Mouse (Mus musculus) hindbrain, embryonic 12.5 days (tissue): ENCODE data around the gene Lifr. TPM values are rescaled to one million over a fixed set of nuclear protein-coding genes. Genes with fewer than 3 reads are reported as not detected.

Source experiments
- ATAC-seq: fragments of 200-750 bp; cut with Nextera tagmentation; 2 replicates; pipeline ENCODE4 v1.8.0; 2017; ENCODE audit warnings: moderate TSS enrichment; ENCODE audit not compliant: low FRiP score
- H3K27ac ChIP-seq: fragments of 300-500 bp; sonication (generic); 2 replicates; pipeline ENCODE4 v1.5.1; 2016; ENCODE audit warnings: mild to moderate bottlenecking
- H3K27me3 ChIP-seq: fragments of 300-500 bp; sonication (generic); 2 replicates; pipeline ENCODE4 v1.6.1; 2016; ENCODE audit warnings: mild to moderate bottlenecking
- H3K36me3 ChIP-seq: fragments of 300-500 bp; sonication (generic); 2 replicates; pipeline ENCODE4 v1.6.1; 2016; ENCODE audit warnings: mild to moderate bottlenecking
- H3K4me1 ChIP-seq: fragments of 300-500 bp; sonication (generic); 2 replicates; pipeline ENCODE4 v1.6.1; 2016
- H3K4me2 ChIP-seq: fragments of 300-500 bp; sonication (generic); replicated peaks from 2 replicates; pipeline ENCODE4 v1.6.1; 2016; ENCODE audit warnings: mild to moderate bottlenecking
- H3K4me3 ChIP-seq: fragments of 300-500 bp; sonication (generic); 2 replicates; pipeline ENCODE4 v1.5.1; 2016; ENCODE audit warnings: mild to moderate bottlenecking
- H3K9ac ChIP-seq: fragments of 300-500 bp; sonication (generic); 2 replicates; pipeline ENCODE4 v1.6.1; 2016; ENCODE audit warnings: mild to moderate bottlenecking, moderate library complexity
- H3K9me3 ChIP-seq: fragments of 300-500 bp; sonication (generic); replicated peaks from 2 replicates; pipeline ENCODE4 v1.6.1; 2016; ENCODE audit warnings: mild to moderate bottlenecking
- WGBS: fragments of 180-500 bp; shearing (Covaris S2); methylation state at CpG from one replicate; pipeline ENCODE4 v1.1.7; 2016; 5-methylcytosine and 5-hydroxymethylcytosine counted together
- polyA plus RNA-seq: library from polyadenylated mRNA; unstranded; fragments of >200 nt; fragmentation: Nextera tagmentation; extraction: Ambion mirVana; gene quantifications from 2 replicates; pipeline ENCODE4 v1.2.1, GENCODE M21; 2016

Lifr gene
- polyA plus RNA-seq = 16.5 and 18.3 TPM in 2 replicates

- Histone ChIP-seq H3K27ac (no peak within 1 kb of the TSS), H3K9ac (no peak within 1 kb of the TSS), H3K36me3 (no peaks in the 10 kb centered on the region), H3K27me3 (no peaks in the 10 kb centered on the region), H3K4me2 (no peak within 1 kb of the TSS), H3K4me1 (no peaks in the 10 kb centered on the region), H3K4me3 (no peak within 1 kb of the TSS), H3K9me3 (no peaks in the 10 kb centered on the region)
- 81% methylated on average over 8 of the region's 8 CpGs for WGBS
- ATAC-seq = no peak
Measured at GRCm38 (mm10) chr15:7090211-7090765, at the start of gene Lifr. Gene Lifr (plus strand): TSS chr15:7090614.

- H3K27ac ChIP-seq = no peak overlapping the region
- WGBS = 77% methylated on average over 11 of the region's 11 CpGs
- no peak for ATAC-seq
- no peaks in the 10 kb centered on the region for H3K9me3 ChIP-seq
- no peak overlapping the region for H3K4me2 ChIP-seq
- no peaks in the 10 kb centered on the region for H3K4me1 ChIP-seq
- H3K4me3 ChIP-seq = no peak overlapping the region
- no peaks in the 10 kb centered on the region for H3K27me3 ChIP-seq
- H3K36me3 ChIP-seq = no peaks in the 10 kb centered on the region
- H3K9ac ChIP-seq = no peak overlapping the region
Measured at GRCm38 (mm10) chr15:7044081-7044749, 46.2 kb upstream of the Lifr start.

- Histone ChIP-seq H3K4me3 (no peak overlapping the region), H3K4me2 (no peak overlapping the region), H3K36me3 (no peaks in the 10 kb centered on the region), H3K9me3 (no peaks in the 10 kb centered on the region), H3K27me3 (no peaks in the 10 kb centered on the region), H3K4me1 (no peaks in the 10 kb centered on the region), H3K9ac (no peak overlapping the region), H3K27ac (no peak overlapping the region)
- no peak for ATAC-seq
- 83% methylated on average over 4 of the region's 4 CpGs for WGBS
Measured at GRCm38 (mm10) chr15:7045056-7045455, 45.4 kb upstream of the Lifr start.

DNA sequence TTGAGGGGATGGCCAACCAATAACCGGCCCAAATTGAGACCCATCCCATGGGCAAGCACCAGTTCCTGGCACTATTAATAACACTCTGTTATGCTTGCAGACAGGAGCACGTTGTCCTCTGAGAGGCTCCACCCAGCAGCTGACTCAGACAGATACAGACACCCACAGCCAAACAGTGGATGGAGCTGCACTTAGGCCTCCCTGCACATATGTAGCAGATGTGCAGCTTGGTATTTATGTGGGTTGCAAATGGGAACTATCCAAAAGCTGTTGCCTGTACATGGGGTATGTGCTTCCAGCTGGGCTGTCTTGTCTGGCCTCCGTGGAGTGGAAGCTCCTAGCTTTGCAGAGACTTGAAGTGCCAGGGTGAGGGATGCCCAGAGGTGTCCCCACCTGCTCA lies 42.5 kb upstream of the Lifr start:
- Histone ChIP-seq H3K4me1 (no peaks in the 10 kb centered on the region), H3K9me3 (no peaks in the 10 kb centered on the region), H3K36me3 (no peaks in the 10 kb centered on the region), H3K27ac (no peak overlapping the region), H3K4me3 (no peak overlapping the region), H3K27me3 (no peaks in the 10 kb centered on the region), H3K4me2 (no peak overlapping the region), H3K9ac (no peak overlapping the region)
- 86% methylated on average over 3 of the region's 3 CpGs for WGBS
- ATAC-seq = no peak

- 78% methylated on average over 8 of the region's 8 CpGs for WGBS
- no peaks in the 10 kb centered on the region for H3K27me3 ChIP-seq
- H3K4me3 ChIP-seq = no peak overlapping the region
- no peak overlapping the region for H3K27ac ChIP-seq
- no peaks in the 10 kb centered on the region for H3K36me3 ChIP-seq
- H3K4me1 ChIP-seq = no peaks in the 10 kb centered on the region
- H3K4me2 ChIP-seq = no peak overlapping the region
- no peak overlapping the region for H3K9ac ChIP-seq
- no peak for ATAC-seq
- no peaks in the 10 kb centered on the region for H3K9me3 ChIP-seq
Measured at GRCm38 (mm10) chr15:7048916-7049315, 41.5 kb upstream of the Lifr start.

DNA sequence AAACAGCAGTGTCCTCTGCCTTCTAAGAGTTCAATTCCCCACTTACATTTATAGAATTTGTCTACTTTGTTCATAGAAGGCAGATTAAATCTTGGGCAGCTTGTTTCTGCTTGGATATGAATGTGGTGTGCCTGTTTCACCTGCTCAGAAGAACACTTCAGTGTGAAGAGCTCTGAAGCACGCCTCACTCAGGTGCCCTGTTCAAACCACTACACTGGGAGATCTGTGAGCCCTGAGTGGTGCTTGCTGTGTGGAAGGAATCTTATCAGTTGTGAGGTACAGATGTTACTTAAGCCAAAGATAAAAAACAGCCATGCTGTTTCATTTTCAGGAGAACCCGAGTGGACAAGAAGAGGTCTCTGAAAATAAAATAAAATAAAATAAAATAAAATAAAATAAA lies 38.7 kb upstream of the Lifr start:
- Histone ChIP-seq H3K9ac (no peak overlapping the region), H3K4me1 (no peaks in the 10 kb centered on the region), H3K36me3 (no peaks in the 10 kb centered on the region), H3K9me3 (no peaks in the 10 kb centered on the region), H3K27ac (no peak overlapping the region), H3K27me3 (no peaks in the 10 kb centered on the region), H3K4me2 (no peak overlapping the region), H3K4me3 (no peak overlapping the region)
- ATAC-seq = no peak
- WGBS = 86% methylated on average over 2 of the region's 2 CpGs

- no peak overlapping the region for H3K4me3 ChIP-seq
- no peaks in the 10 kb centered on the region for H3K4me1 ChIP-seq
- 86% methylated on average over 2 of the region's 2 CpGs for WGBS
- H3K27ac ChIP-seq = no peak overlapping the region
- H3K27me3 ChIP-seq = no peaks in the 10 kb centered on the region
- H3K36me3 ChIP-seq = no peaks in the 10 kb centered on the region
- no peak overlapping the region for H3K4me2 ChIP-seq
- no peaks in the 10 kb centered on the region for H3K9me3 ChIP-seq
- no peak overlapping the region for H3K9ac ChIP-seq
- ATAC-seq = no peak
Measured at GRCm38 (mm10) chr15:7052117-7052516, 38.3 kb upstream of the Lifr start.

DNA sequence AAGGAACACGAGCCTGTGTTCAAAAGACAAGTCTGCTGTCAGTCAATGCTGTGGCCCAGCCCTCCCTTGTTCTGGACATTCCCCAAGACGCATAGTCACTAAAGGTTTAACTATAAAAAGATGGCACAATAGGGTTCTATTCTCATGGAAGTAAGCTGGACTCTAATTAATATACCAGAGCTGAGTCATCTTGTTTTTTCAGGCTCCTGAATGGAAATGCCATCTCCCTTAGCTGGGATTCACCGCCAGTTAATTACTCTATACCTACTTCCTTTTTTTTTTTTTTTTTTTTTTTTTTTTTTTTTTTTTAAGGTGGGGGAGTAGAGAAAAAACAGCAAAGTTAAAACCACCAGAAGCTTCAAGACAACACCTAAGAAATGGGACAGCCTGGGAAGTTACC lies 33.6 kb upstream of the Lifr start:
- H3K9me3 ChIP-seq = no peaks in the 10 kb centered on the region
- no peak overlapping the region for H3K27ac ChIP-seq
- 40% methylated on average over 3 of the region's 3 CpGs for WGBS
- no peaks in the 10 kb centered on the region for H3K27me3 ChIP-seq
- H3K36me3 ChIP-seq = no peaks in the 10 kb centered on the region
- ATAC-seq = no peak
- no peaks in the 10 kb centered on the region for H3K4me1 ChIP-seq
- H3K9ac ChIP-seq = no peak overlapping the region
- no peak overlapping the region for H3K4me2 ChIP-seq
- H3K4me3 ChIP-seq = no peak overlapping the region

GRCm38 (mm10) chr15:7060522-7060921 lies 29.9 kb upstream of the Lifr start:
- WGBS = 67% methylated on average over 2 of the region's 2 CpGs
- no peak overlapping the region for H3K27ac ChIP-seq
- H3K27me3 ChIP-seq = no peaks in the 10 kb centered on the region
- H3K4me2 ChIP-seq = no peak overlapping the region
- no peak for ATAC-seq
- H3K9me3 ChIP-seq = no peaks in the 10 kb centered on the region
- no peaks in the 10 kb centered on the region for H3K4me1 ChIP-seq
- H3K4me3 ChIP-seq = no peak overlapping the region
- H3K36me3 ChIP-seq = no peaks in the 10 kb centered on the region
- no peak overlapping the region for H3K9ac ChIP-seq

DNA sequence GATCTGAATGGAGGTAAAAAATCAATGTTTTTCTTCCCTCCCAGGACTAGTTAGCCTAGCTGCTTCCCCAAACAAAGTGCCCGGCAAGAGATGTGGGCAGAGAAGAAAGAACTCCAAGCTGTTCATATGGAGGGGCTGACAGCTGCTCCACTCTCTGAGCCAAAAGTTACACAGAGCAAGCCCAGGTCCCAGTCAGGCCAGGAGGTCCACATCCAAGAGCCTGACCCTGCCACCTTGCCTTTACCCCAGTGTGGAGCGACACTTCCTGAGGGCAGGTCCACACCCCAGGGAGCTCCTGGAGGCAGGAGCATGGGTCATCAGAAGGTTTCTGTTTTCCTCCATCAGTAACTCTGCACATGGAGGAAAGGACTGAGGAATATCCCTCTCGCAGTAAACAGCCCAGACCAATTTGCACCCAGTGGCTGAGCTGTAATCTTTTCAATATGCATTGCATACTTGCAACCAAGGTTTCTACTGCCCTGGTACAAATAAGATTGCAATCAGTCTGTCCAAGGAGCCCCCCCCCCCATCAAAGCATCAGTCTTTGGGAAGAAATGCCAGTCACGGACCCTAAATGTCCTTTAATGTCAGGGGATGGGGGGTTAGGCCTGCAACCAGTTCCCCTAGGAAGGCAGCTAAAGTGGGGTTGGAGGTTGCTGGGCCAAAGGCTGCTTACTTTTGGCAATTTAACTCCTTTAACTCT lies 28.3 kb upstream of the Lifr start:
- Histone ChIP-seq H3K27ac (no peak overlapping the region), H3K36me3 (no peaks in the 10 kb centered on the region), H3K4me2 (no peak overlapping the region), H3K9me3 (no peaks in the 10 kb centered on the region), H3K27me3 (no peaks in the 10 kb centered on the region), H3K4me3 (no peak overlapping the region), H3K9ac (no peak overlapping the region), H3K4me1 (no peaks in the 10 kb centered on the region)
- WGBS = 43% methylated on average over 4 of the region's 4 CpGs
- ATAC-seq = no peak

DNA sequence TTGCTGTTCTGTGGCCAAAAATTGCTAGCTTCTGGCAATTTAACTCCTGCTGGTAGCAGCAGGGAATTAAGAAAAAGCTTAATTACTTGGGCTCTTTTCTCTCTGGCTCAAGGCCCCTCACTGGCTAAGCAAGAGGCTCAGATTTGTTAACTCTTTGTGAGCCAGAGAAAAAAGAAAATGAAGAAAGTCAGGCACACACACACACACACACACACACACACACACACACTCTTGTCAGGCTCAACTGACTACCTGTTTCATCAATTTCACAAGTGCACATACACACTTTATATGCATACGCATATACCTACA lies 27.8 kb upstream of the Lifr start:
- WGBS = 88% methylated on average over 1 of the region's 1 CpGs
- ATAC-seq = no peak

DNA sequence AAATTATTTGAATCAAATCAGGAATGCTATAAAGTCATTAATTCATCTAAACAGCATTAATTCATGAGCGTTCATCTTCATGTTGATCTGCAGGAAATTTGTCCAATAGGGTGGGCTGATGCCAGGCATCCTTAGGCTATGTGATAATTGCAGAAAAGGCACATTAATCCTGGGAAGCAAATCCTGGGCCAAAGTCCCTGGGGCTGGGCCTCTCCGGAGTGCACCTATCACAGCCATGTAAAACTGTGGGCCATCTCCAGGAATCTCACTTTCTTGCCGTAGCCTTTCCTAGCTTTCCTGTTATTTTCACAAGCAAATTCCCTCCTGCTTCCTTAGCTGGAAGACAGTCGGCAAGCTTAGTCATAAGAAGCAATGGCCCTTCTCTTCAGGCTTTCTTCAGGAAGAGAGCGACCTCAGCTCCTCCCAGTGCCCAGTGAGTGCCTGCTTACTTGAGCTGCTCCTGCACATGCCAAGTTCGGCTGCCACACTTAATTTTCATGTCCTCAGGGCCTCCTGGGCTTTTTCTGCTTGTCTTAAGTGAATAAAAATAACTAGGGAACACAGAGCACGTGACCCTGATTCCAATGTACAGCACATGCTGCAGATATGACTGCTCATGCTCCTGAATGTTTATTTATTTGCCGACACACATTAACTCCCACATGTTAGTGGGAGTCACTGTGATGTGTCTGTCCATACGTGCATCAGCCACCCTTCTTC lies 26.7 kb upstream of the Lifr start:
- Histone ChIP-seq H3K27me3 (no peaks in the 10 kb centered on the region), H3K27ac (no peak overlapping the region), H3K9ac (no peak overlapping the region), H3K9me3 (no peaks in the 10 kb centered on the region), H3K36me3 (no peaks in the 10 kb centered on the region), H3K4me2 (no peak overlapping the region), H3K4me3 (no peak overlapping the region), H3K4me1 (no peaks in the 10 kb centered on the region)
- ATAC-seq = no peak
- 75% methylated on average over 9 of the region's 9 CpGs for WGBS

More for the DNA sequence above, 27.8 kb upstream of the Lifr start:
- no peaks in the 10 kb centered on the region for H3K27me3 ChIP-seq
- H3K27ac ChIP-seq = no peak overlapping the region
- H3K9ac ChIP-seq = no peak overlapping the region
- H3K4me3 ChIP-seq = no peak overlapping the region
- H3K4me2 ChIP-seq = no peak overlapping the region
- no peaks in the 10 kb centered on the region for H3K36me3 ChIP-seq
- H3K9me3 ChIP-seq = no peaks in the 10 kb centered on the region
- no peaks in the 10 kb centered on the region for H3K4me1 ChIP-seq
